Mouse (Mus musculus): Measurements from ENCODE around the gene Phf21a.

- TF ChIP-seq CTCF (IDR thresholded peaks at IDR 0.05; ENCODE audit: control insufficient read depth, insufficient read depth, low read length) (no peak), POLR2A (IDR thresholded peaks at IDR 0.05; ENCODE audit: borderline replicate concordance, control insufficient read depth, low read depth, low read length) (no peak)
Measured at GRCm38 (mm10) chr2:92056760-92057159, 36.2 kb upstream of the Phf21a start.

All from bone marrow, adult 2 months (tissue).